Mouse (Mus musculus) Muller cell, postnatal 12 days (primary cell): ENCODE results near the gene Cfap61.

Source experiments
- DNase-seq: peaks from one replicate; pipeline ENCODE4 v3.0.0-alpha.2; 2015; ENCODE audit errors: inconsistent ontology term

The Cfap61 gene

GRCm38 (mm10) chr2:146009596-146010349 lies 75.2 kb downstream of the Cfap61 start:
- no peak for DNase-seq

GRCm38 (mm10) chr2:146010816-146011215 lies 76.2 kb downstream of the Cfap61 start:
- DNase-seq, result no peak

GRCm38 (mm10) chr2:146015341-146016186 lies 81.0 kb downstream of the Cfap61 start:
- peak; percentile 17 for DNase-seq

GRCm38 (mm10) chr2:146022846-146023245 lies 88.3 kb downstream of the Cfap61 start:
- no peak for DNase-seq

GRCm38 (mm10) chr2:146043640-146044039 lies 109.1 kb downstream of the Cfap61 start:
- no peak for DNase-seq

- peak; percentile 63 for DNase-seq
These were observed 110.6 kb downstream of the Cfap61 start for GRCm38 (mm10) chr2:146044926-146045890.

- DNase-seq, result no peak
These were observed 113.1 kb downstream of the Cfap61 start for GRCm38 (mm10) chr2:146047691-146048090.

GRCm38 (mm10) chr2:146048221-146048829 lies 113.7 kb downstream of the Cfap61 start:
- peak; percentile 11 for DNase-seq

GRCm38 (mm10) chr2:146049339-146049738 lies 114.8 kb downstream of the Cfap61 start:
- no peak for DNase-seq

- DNase-seq, result no peak
These were observed 115.5 kb downstream of the Cfap61 start for GRCm38 (mm10) chr2:146050069-146050468.

- no peak for DNase-seq
These were observed 116.8 kb downstream of the Cfap61 start for GRCm38 (mm10) chr2:146051334-146051733.

- DNase-seq, result no peak
These were observed 122.5 kb downstream of the Cfap61 start for GRCm38 (mm10) chr2:146057123-146057522.

- DNase-seq, result no peak
These were observed 124.2 kb downstream of the Cfap61 start for GRCm38 (mm10) chr2:146058791-146059190.

- no peak for DNase-seq
These were observed 127.1 kb downstream of the Cfap61 start for GRCm38 (mm10) chr2:146061421-146062300.

- DNase-seq, result peak; percentile 93
These were observed 127.9 kb downstream of the Cfap61 start for GRCm38 (mm10) chr2:146062330-146063092.

GRCm38 (mm10) chr2:146063093-146064074 lies 128.8 kb downstream of the Cfap61 start:
- DNase-seq, result peak; percentile 57

GRCm38 (mm10) chr2:146067364-146067763 lies 132.8 kb downstream of the Cfap61 start:
- no peak for DNase-seq

- no peak for DNase-seq
These were observed 138.7 kb downstream of the Cfap61 start for GRCm38 (mm10) chr2:146073300-146073699.
